Mouse (Mus musculus) testis, adult 2 months (tissue): Measurements from ENCODE around the gene Arhgap44. TPM values are rescaled to one million over a fixed set of nuclear protein-coding genes. Genes with fewer than 3 reads are reported as not detected.

ENCODE experiments used
- H3K27ac ChIP-seq: fragments of 200-500 bp; 2 replicates; pipeline ENCODE4 v1.5.1; 2012; ENCODE audit warnings: low read depth, low read length; ENCODE audit not compliant: control insufficient read depth, insufficient read depth
- H3K27me3 ChIP-seq: fragments of 200-500 bp; 2 replicates; pipeline ENCODE4 v1.6.1; 2012; ENCODE audit warnings: mild to moderate bottlenecking, low read length, moderate library complexity; ENCODE audit not compliant: control insufficient read depth, insufficient read depth
- H3K36me3 ChIP-seq: fragments of 200-500 bp; 2 replicates; pipeline ENCODE4 v1.6.1; 2012; ENCODE audit warnings: mild to moderate bottlenecking, low read length; ENCODE audit not compliant: control insufficient read depth, insufficient read depth
- H3K4me1 ChIP-seq: fragments of 200-500 bp; 2 replicates; pipeline ENCODE4 v1.6.1; 2012; ENCODE audit warnings: low read length; ENCODE audit not compliant: control insufficient read depth, insufficient read depth
- H3K4me3 ChIP-seq: fragments of 200-500 bp; 2 replicates; pipeline ENCODE4 v1.5.1; 2012; ENCODE audit warnings: low read depth, mild to moderate bottlenecking, low read length, moderate library complexity, mixed read lengths; ENCODE audit not compliant: control insufficient read depth
- CTCF ChIP-seq: fragments of 200-500 bp; IDR thresholded peaks from 2 replicates; pipeline ENCODE4 v1.5.1; 2012; ENCODE audit warnings: low read depth, mild to moderate bottlenecking, inconsistent platforms, low read length, moderate library complexity; ENCODE audit not compliant: control insufficient read depth, insufficient read depth, insufficient replicate concordance
- POLR2A ChIP-seq: fragments of 200-500 bp; IDR thresholded peaks from 2 replicates; pipeline ENCODE4 v1.6.1; 2012; ENCODE audit warnings: low read depth, mild to moderate bottlenecking, inconsistent platforms, low read length, moderate library complexity; ENCODE audit not compliant: control insufficient read depth
- polyA plus RNA-seq: library from polyadenylated mRNA; depleted of rRNA; stranded (reverse); fragments of >200 nt; gene quantifications from 2 replicates; pipeline ENCODE4 v1.2.3, GENCODE M21; 2012; rRNA removed

The Arhgap44 gene
- polyA plus RNA-seq, result 8.6 and 9.8 TPM in 2 replicates

DNA sequence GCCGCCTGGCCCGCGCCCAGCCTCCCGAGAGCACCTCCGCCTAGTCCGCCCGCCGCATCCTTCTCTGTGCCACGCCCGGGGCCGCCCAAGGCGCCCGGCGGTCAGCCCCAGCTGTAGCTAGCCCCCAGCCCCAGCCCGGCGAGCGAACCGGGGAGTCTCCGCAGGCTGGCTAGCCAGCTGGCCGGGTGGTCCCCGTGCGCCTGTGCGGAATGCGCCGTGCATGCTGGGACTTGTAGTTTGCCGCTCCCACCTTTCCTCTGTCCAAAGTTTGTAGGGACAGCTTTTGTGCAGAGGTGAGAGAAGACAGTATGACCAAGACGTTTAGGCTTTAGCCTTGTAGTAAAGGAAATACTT is at the start of gene Arhgap44:
Gene Arhgap44 (minus strand): TSS at position 195 of the 354 bp plus-strand sequence.
- Histone ChIP-seq H3K36me3 (no peaks in the 10 kb centered on the region), H3K27me3 (no peaks in the 10 kb centered on the region; the same call in 1 of the 2 replicates), H3K27ac (0 out of 2 replicates have a peak within 1 kb of the TSS, but pooled peaks have one; percentile 28), H3K4me1 (peaks cover 15% of the 10 kb centered on the region), H3K4me3 (peak within 1 kb of the TSS; percentile 93)
- TF ChIP-seq CTCF (no peak), POLR2A (no peak)

DNA sequence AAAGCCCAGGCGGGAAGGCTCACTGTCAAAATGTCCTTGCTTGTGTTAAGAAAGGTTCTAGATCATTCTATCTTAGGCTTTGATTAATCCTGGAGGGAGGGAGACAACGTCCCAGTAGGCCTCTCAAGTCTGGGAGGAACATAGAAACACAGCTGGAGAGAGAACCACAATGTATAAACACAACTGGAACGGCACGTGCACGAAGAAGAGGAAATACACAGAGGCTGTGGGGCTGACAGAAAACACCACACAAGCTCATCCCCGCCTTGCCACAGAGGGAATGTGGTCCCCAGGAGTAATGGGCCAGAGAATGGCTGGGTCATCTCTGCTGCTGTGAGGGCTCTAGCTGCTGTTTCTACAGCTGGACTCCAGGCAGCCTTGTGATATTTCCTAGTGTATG is 48.9 kb upstream of the Arhgap44 start:
- no peaks in the 10 kb centered on the region for H3K36me3 ChIP-seq
- no peak overlapping the region for H3K4me3 ChIP-seq
- no peaks in the 10 kb centered on the region; the same call in 1 of the 2 replicates for H3K4me1 ChIP-seq
- no peak for TF ChIP-seq CTCF
- no peak for TF ChIP-seq POLR2A
- H3K27ac ChIP-seq, result no peak overlapping the region
- H3K27me3 ChIP-seq, result no peaks in the 10 kb centered on the region

- H3K27ac ChIP-seq, result no peak overlapping the region
- H3K27me3 ChIP-seq, result no peaks in the 10 kb centered on the region
- H3K36me3 ChIP-seq, result no peaks in the 10 kb centered on the region
- no peak for TF ChIP-seq POLR2A
- TF ChIP-seq CTCF, result no peak
- H3K4me1 ChIP-seq, result no peaks in the 10 kb centered on the region; the same call in 1 of the 2 replicates
- no peak overlapping the region for H3K4me3 ChIP-seq
These were observed 46.7 kb upstream of the Arhgap44 start for GRCm38 (mm10) chr11:65209441-65209840.

DNA sequence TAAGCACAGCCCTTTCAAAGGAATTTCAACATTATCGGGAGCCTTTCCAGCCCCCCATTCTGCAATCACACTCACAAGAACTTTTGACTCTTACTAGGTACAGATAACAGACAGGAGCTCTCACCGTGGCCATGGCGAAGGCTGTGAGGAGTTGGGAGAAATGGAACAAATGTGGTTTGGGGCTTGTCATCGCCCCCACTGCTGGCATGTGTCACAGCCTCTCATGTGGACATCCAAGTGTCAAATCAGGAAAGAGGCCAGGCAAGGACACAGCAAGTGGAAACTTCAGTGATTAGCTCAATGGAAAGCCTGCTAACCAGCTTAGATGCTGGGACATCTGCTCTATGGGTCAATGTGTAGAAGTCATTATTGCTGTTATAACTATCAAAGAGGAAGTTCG is 42.5 kb upstream of the Arhgap44 start:
- H3K27me3 ChIP-seq, result no peaks in the 10 kb centered on the region
- no peak for TF ChIP-seq CTCF
- TF ChIP-seq POLR2A, result no peak
- no peaks in the 10 kb centered on the region for H3K36me3 ChIP-seq
- no peaks in the 10 kb centered on the region; the same call in 1 of the 2 replicates for H3K4me1 ChIP-seq
- H3K27ac ChIP-seq, result no peak overlapping the region
- H3K4me3 ChIP-seq, result no peak overlapping the region

GRCm38 (mm10) chr11:65204651-65205050 is 41.9 kb upstream of the Arhgap44 start:
- no peaks in the 10 kb centered on the region for H3K36me3 ChIP-seq
- H3K27ac ChIP-seq, result no peak overlapping the region
- TF ChIP-seq CTCF (no peak), POLR2A (no peak)
- no peaks in the 10 kb centered on the region; the same call in 1 of the 2 replicates for H3K4me1 ChIP-seq
- no peaks in the 10 kb centered on the region for H3K27me3 ChIP-seq
- H3K4me3 ChIP-seq, result no peak overlapping the region

DNA sequence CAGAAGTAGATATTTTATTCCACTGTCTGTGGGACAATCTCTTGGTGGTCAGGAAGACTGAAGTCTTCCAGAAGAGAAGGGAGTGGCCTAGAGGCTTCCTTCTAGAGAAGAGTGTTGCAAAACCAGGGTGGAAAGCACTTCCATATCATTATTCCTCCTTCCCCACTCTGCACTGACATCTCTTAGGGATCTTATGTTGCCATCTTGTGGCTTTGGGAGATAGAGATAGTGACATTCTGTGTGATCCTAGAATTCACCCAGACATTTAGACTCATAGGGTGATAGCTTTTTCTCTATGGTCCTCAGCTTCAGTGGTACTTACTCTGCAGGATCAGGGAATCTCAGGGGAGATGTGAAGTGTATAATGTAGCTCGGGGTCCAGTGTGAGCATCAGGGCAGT is 40.3 kb upstream of the Arhgap44 start:
- H3K27me3 ChIP-seq, result no peaks in the 10 kb centered on the region
- no peak overlapping the region for H3K27ac ChIP-seq
- no peaks in the 10 kb centered on the region for H3K4me1 ChIP-seq
- TF ChIP-seq CTCF, result no peak
- no peak for TF ChIP-seq POLR2A
- no peak overlapping the region for H3K4me3 ChIP-seq
- H3K36me3 ChIP-seq, result no peaks in the 10 kb centered on the region

GRCm38 (mm10) chr11:65202236-65202635 is 39.5 kb upstream of the Arhgap44 start:
- H3K36me3 ChIP-seq, result no peaks in the 10 kb centered on the region
- no peak overlapping the region for H3K4me3 ChIP-seq
- H3K4me1 ChIP-seq, result no peaks in the 10 kb centered on the region
- H3K27me3 ChIP-seq, result no peaks in the 10 kb centered on the region
- no peak for TF ChIP-seq POLR2A
- TF ChIP-seq CTCF, result no peak
- H3K27ac ChIP-seq, result no peak overlapping the region

DNA sequence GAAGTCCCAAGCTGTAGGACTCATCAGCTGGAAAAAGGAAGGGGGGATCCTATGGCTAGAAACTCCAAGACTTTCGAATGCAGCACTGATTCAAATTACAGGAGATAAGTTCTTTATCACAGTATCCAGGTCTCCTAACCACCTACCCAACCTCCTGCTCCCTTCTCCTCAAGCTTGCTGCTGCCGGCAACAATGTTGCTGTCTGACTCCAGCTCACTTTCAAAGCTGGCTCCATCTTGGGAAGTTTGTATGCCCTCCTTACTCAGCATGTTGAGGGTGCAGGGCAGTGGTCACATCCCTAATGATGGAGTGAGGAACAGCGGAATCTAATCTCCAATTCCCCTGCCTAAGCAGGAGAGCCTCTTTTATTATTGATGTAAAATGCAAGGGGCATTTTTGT is 35.3 kb upstream of the Arhgap44 start:
- Histone ChIP-seq H3K36me3 (no peaks in the 10 kb centered on the region), H3K27ac (no peak overlapping the region), H3K4me3 (no peak overlapping the region), H3K4me1 (no peaks in the 10 kb centered on the region), H3K27me3 (no peaks in the 10 kb centered on the region)
- TF ChIP-seq POLR2A, result no peak
- TF ChIP-seq CTCF, result no peak
